Mouse (Mus musculus) embryonic fibroblast, embryonic 13.5 days (primary cell): Measurements from ENCODE around the gene Gm16253. TPM values are rescaled to one million over a fixed set of nuclear protein-coding genes. Genes with fewer than 3 reads are reported as not detected.

Source experiments
- H3K27ac ChIP-seq: 2 replicates; pipeline ENCODE4 v1.5.1; 2012; ENCODE audit warnings: low read length, control low read depth, inconsistent platforms; ENCODE audit not compliant: insufficient read depth
- H3K4me1 ChIP-seq: 2 replicates; pipeline ENCODE4 v1.6.1; 2011; ENCODE audit warnings: low read length; ENCODE audit not compliant: control insufficient read depth, insufficient read depth
- H3K4me3 ChIP-seq: 2 replicates; pipeline ENCODE4 v1.5.1; 2011; ENCODE audit warnings: mild to moderate bottlenecking, control low read depth, low read length; ENCODE audit not compliant: insufficient read depth
- CTCF ChIP-seq: IDR thresholded peaks from 2 replicates; pipeline ENCODE4 v1.5.1; 2011; ENCODE audit warnings: mild to moderate bottlenecking, control low read depth, low read length, moderate library complexity, borderline replicate concordance; ENCODE audit not compliant: insufficient read depth
- POLR2A ChIP-seq: IDR thresholded peaks from 2 replicates; pipeline ENCODE4 v1.6.1; 2011; ENCODE audit warnings: low read depth, mild to moderate bottlenecking, control low read depth, low read length, moderate library complexity
- polyA plus RNA-seq: library from polyadenylated mRNA; stranded (reverse); fragments of >200 nt; gene quantifications from 2 replicates; pipeline ENCODE4 v1.2.4, GENCODE M21; 2011; ENCODE audit warnings: low read depth; ENCODE audit not compliant: missing spikeins, insufficient read length

Gene Gm16253
- polyA plus RNA-seq = not detected in 2 replicates

DNA sequence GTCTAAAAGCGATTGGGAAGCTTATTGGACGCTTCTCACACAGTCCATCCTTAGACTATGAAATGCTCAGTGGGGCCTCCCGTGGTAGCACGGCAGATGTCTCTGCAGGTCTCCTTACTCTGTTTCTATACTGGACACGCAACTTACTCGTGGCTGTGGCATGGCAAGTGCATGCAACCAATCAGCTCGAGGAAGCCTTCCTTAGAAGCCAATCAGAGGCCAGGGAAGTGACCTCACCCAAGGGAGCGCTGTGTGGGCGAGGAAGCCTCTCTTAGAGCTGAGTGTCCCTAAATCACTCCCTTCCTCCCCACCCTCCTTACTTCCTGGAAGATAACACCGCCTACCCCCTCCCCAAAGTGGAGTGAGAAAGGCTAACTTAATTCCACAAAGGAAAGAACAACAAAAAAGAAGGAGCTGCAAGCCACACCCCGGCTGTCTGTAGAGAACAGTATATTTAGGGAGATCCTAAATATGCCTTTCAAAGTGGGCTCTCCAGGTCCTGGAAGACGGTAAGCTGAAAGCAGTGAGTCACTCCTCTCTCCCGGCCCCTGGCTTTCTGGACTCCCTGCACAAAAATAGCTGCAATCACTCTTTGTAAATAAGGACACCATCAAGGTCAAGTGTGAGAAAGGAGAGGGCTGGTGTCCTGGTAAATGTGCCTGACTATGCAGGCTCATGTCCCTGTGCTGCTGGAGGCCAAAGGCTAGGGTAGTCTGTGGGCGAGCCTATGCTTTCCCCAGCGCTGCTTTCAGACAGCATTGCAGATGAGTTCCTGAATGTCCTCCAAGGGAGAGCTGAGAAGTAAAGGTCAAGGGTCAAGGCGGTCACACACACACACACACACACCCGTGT, at the start of gene Gm16253:
Gene Gm16253, plus strand, starts transcription at position 295 of the 852 bp plus-strand sequence.
- TF ChIP-seq POLR2A (no peak; the same call in 1 of the 2 replicates), CTCF (no peak)
- H3K4me1 ChIP-seq = peaks cover 9% of the 10 kb centered on the region
- H3K27ac ChIP-seq = peak within 1 kb of the TSS; percentile 97
- no peak within 1 kb of the TSS for H3K4me3 ChIP-seq

DNA sequence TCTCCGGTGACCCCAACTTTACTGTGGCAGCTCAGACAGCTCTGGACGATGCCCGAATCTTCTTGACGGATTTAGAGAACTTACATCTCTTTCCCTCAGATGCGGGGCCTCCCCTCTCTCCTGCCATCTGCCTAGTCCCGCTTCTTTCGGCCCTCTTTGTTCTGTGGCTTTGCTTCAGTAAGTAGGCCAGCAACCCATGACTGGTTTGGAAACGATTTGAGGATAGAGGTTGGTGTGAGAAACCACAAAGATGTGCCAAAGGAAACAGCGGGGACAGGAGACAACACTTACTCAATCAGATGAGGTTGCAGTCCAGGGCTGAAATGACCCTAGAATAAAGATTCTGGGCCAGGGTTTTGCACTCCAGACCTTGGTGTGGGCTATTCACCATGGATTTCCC, 48.3 kb upstream of the Gm16253 start:
- no peaks in the 10 kb centered on the region for H3K4me1 ChIP-seq
- no peak for TF ChIP-seq POLR2A
- no peak for TF ChIP-seq CTCF
- H3K27ac ChIP-seq = no peak overlapping the region

DNA sequence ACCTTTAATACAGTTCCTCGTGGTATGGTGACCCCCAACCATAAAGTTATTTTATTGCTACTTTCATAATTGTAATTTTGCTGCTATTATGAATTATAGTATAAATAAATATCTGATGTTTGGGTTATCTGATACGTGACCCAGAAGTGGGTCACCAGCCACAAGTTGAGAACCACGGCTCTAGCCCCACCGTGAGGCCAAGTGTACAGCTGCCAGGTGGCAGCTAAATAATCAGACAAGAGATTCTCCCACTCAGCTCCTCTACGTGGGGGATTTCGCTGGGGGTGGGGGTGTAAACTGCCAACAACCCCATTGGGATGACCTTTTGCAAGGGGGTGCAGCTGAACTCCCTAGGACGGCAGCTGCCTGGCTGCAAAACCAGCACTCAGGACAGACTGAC, 44.7 kb upstream of the Gm16253 start:
- TF ChIP-seq POLR2A (no peak), CTCF (no peak)
- no peak overlapping the region for H3K4me3 ChIP-seq
- H3K4me1 ChIP-seq = no peaks in the 10 kb centered on the region
- H3K27ac ChIP-seq = no peak overlapping the region

More for the DNA sequence above, 48.3 kb upstream of the Gm16253 start:
- H3K4me3 ChIP-seq = no peak overlapping the region

DNA sequence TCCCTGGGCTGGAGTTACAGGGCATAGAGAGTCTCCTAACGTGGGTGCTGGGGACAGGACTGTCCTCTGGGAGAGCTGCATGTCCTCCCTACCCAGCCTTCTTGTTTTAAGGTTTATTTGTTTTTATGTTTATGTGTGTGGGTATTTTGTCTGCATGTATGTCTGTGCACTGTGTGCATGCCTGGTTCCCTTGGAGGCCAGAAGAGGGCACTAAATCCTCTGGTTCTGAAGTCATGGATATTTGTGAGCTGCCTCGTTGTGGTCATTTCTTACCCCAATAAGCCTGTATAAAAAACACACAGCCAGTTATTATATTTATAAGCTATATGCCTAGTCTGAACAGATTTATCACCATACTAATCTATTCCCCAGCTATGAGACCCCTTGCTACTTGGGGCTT, 42.5 kb upstream of the Gm16253 start:
- H3K4me3 ChIP-seq = no peak overlapping the region
- TF ChIP-seq POLR2A = no peak
- no peak for TF ChIP-seq CTCF
- no peak overlapping the region for H3K27ac ChIP-seq

DNA sequence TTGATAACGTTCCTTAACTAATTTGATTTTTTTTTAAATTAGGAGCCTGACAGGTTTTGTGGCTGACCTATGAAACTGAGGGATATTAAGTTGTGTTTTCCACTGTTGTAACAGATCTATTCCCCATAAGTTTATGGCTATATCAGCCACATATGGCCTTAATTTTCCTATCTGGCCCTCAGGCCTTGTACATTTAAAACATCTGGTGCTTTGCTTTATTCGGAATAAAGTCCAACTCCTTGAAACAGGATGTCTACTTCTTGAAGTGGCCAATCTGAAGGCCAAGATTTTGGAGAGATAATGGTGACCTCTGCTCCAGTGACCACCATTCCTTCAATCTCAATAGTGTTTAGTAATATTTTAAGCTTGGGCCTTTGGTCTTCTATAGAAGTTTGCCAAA, 37.5 kb upstream of the Gm16253 start:
- TF ChIP-seq POLR2A = no peak
- no peak for TF ChIP-seq CTCF
- H3K27ac ChIP-seq = no peak overlapping the region
- H3K4me1 ChIP-seq = no peaks in the 10 kb centered on the region
- H3K4me3 ChIP-seq = no peak overlapping the region

More for the DNA sequence above, 42.5 kb upstream of the Gm16253 start:
- H3K4me1 ChIP-seq = no peaks in the 10 kb centered on the region

DNA sequence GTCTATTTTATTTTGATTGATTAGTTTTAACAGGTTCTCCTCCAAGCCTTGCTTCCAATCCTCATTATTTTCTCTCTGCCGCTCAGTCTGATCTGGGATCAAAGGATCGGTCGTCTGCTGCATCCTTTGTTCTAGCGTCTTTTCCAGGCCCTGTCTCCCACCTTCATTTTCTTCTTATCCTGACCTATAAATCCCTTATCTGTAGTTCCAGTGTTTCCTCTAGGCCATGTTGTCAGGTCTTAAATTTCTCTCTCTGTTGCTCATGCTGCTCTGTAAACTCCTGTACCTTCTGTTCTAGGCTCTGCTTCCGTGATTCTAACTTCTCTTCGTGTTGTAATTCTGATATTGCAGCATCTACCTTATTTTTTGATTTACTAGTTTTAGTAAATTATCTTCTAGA, 36.0 kb upstream of the Gm16253 start:
- Histone ChIP-seq H3K27ac (no peak overlapping the region), H3K4me1 (no peaks in the 10 kb centered on the region), H3K4me3 (no peak overlapping the region)
- TF ChIP-seq POLR2A (no peak), CTCF (no peak)

DNA sequence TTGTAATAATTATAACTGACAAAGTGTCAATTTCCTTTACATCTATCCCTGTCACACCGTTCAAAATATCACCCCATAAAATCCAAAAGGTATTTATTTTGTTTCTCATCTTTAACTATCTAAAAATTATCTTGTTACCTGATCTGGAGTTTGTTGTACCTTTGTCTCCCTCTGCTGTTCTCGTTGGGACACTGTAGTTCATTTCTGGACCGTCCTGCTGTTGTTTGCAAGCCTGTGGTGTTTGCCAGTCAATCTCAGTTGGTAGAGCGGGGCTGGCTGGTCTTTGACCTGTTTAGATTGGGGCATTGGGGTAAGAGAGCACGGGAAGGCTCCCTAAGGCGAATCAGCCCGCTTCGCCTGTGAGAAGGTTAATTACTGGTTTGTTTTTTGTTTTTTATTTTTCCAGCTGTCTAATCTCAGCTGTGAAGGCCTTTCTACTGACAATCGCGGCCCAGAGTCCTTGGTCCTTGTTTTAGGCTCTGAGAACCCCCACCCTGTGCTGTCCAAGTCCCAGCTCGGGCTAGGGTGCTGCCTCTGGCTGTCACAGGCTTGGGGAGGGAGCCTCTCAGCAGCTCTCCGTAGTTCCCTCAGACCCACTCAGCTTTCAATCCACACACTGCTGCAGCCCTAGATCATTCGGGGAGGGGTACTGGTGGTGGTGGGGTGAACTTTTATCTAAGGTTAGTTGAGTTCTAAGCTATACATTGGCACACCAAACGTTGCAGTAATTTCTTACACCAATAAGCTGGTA, 35.3 kb upstream of the Gm16253 start:
- Histone ChIP-seq H3K27ac (no peak overlapping the region), H3K4me3 (no peak overlapping the region), H3K4me1 (no peaks in the 10 kb centered on the region)
- TF ChIP-seq POLR2A = no peak
- no peak for TF ChIP-seq CTCF

DNA sequence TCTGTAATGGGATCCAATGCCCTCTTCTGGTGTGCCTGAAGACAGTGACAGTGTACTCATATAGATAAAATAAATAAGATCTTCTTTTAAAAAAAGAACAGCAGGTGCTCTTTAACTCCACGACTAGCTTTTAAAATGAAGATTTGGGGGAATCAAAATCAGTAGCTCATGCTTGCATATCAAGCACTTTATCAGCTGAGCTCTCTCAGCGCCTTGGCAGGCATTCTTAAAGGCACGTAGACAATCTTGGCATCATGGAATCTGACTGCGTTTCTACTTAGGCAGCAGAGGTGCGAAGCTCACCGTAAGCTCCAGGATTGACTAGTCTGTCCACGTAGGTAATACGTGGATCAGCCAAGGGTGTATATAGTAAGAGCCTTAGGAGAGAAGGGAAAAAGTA, 34.2 kb upstream of the Gm16253 start:
- Histone ChIP-seq H3K27ac (no peak overlapping the region), H3K4me1 (no peaks in the 10 kb centered on the region), H3K4me3 (no peak overlapping the region)
- TF ChIP-seq POLR2A (no peak), CTCF (no peak)

DNA sequence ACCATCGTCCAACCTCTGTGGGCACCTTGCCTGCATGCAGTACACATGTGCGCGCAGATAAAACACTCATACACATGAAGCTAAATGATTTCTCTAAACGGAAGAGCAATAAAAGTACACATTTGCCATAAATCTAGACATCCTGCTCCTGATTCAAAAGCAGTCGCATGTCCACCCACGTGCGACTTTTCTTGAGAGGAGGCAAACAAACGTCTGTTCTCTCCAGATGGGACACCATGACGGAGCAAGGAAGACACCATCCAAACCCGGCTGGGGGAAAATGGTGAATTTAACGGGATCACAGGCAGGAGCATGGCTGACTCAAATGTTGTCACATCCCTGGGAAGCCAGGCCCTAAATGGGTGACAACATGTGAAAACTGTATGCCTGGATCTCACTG, 33.4 kb upstream of the Gm16253 start:
- no peak overlapping the region for H3K4me3 ChIP-seq
- TF ChIP-seq POLR2A = no peak
- no peak for TF ChIP-seq CTCF
- H3K27ac ChIP-seq = no peak overlapping the region
- H3K4me1 ChIP-seq = no peaks in the 10 kb centered on the region

DNA sequence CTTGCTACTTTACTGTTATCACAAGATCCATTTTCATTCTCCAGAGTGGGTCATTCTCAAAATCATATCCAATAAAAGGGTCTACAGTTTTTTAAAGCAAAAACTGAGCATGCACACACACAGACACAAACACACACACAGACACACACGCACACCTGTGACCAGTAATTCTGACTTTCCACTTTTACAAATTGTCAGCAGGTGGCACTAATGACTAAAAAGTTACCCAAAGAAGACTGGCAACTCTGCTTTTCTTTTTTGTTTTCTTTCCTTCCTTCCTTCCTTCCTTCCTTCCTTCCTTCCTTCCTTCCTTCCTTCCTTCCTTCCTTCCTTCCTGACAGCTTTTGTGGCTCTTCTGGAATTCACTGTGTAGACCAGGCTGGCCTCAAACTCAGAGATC, 31.2 kb upstream of the Gm16253 start:
- Histone ChIP-seq H3K4me3 (no peak overlapping the region), H3K4me1 (no peaks in the 10 kb centered on the region), H3K27ac (no peak overlapping the region)
- no peak for TF ChIP-seq POLR2A
- TF ChIP-seq CTCF = no peak
